Mouse (Mus musculus) embryonic facial prominence, embryonic 11.5 days (tissue): ENCODE data around the gene 5730596B20Rik. TPM values are rescaled to one million over a fixed set of nuclear protein-coding genes. Genes with fewer than 3 reads are reported as not detected.

Experiments
- ATAC-seq: fragments of 200-750 bp; cut with Nextera tagmentation; replicated peaks from 2 replicates; pipeline ENCODE4 v1.8.0; 2017; ENCODE audit warnings: low read depth; ENCODE audit not compliant: insufficient number of reproducible peaks, low FRiP score, low TSS enrichment
- DNase-seq: peaks from one replicate; pipeline ENCODE4 v3.0.0-alpha.2; 2015; ENCODE audit warnings: low spot score
- H3K27ac ChIP-seq: fragments of 300-500 bp; sonication (generic); replicated peaks from 2 replicates; pipeline ENCODE4 v1.5.1; 2014; ENCODE audit warnings: mild to moderate bottlenecking, low read depth, low read length, control low read depth
- H3K27me3 ChIP-seq: fragments of 300-500 bp; sonication (generic); 2 replicates; pipeline ENCODE4 v1.6.1; 2014; ENCODE audit warnings: mild to moderate bottlenecking, low read length, moderate library complexity, mixed read lengths; ENCODE audit not compliant: control insufficient read depth, insufficient read depth
- H3K36me3 ChIP-seq: fragments of 300-500 bp; sonication (generic); replicated peaks from 2 replicates; pipeline ENCODE4 v1.6.1; 2014; ENCODE audit warnings: low read depth, mild to moderate bottlenecking, low read length, moderate library complexity, mixed read lengths; ENCODE audit not compliant: control insufficient read depth, insufficient read depth
- H3K4me1 ChIP-seq: fragments of 300-500 bp; sonication (generic); 2 replicates; pipeline ENCODE4 v1.6.1; 2014; ENCODE audit warnings: low read length, mixed read lengths; ENCODE audit not compliant: control insufficient read depth, insufficient read depth
- H3K4me2 ChIP-seq: fragments of 300-500 bp; sonication (generic); 2 replicates; pipeline ENCODE4 v1.6.1; 2014; ENCODE audit warnings: low read depth, mild to moderate bottlenecking, control low read depth, low read length, moderate library complexity
- H3K4me3 ChIP-seq: fragments of 300-500 bp; sonication (generic); 2 replicates; pipeline ENCODE4 v1.5.1; 2014; ENCODE audit warnings: low read depth, low read length, control low read depth
- H3K9ac ChIP-seq: fragments of 300-500 bp; sonication (generic); replicated peaks from 2 replicates; pipeline ENCODE4 v1.6.1; 2014; ENCODE audit warnings: mild to moderate bottlenecking, control low read depth, low read length
- H3K9me3 ChIP-seq: fragments of 300-500 bp; sonication (generic); replicated peaks from 2 replicates; pipeline ENCODE4 v1.6.1; 2016; ENCODE audit warnings: mild to moderate bottlenecking, low read length, inconsistent platforms, mixed read lengths; ENCODE audit not compliant: control insufficient read depth
- WGBS: fragments of 180-500 bp; shearing (Covaris S2); extraction: QIAGEN DNeasy Blood & Tissue Kit; methylation state at CpG from one replicate; pipeline ENCODE4 v1.1.7; 2014; 5-methylcytosine and 5-hydroxymethylcytosine counted together
- polyA plus RNA-seq: library from polyadenylated mRNA; unstranded; fragments of >200 nt; fragmentation: Nextera tagmentation; extraction: Ambion mirVana; gene quantifications from 2 replicates; pipeline ENCODE4 v1.2.1, GENCODE M21; 2014

The 5730596B20Rik gene
- polyA plus RNA-seq, 1 experiment from 2014 or later = 0.13 TPM

GRCm38 (mm10) chr6:52204050-52204752, 26.9 kb downstream of the 5730596B20Rik start, which contains the start of gene Hoxa5:
TSS of gene Hoxa5 (minus strand) at chr6:52204587.
- Histone ChIP-seq H3K9me3 (no peaks in the 10 kb centered on the region), H3K4me2 (peak within 1 kb of the TSS; percentile 39), H3K27ac (no peak within 1 kb of the TSS), H3K4me1 (no peaks in the 10 kb centered on the region; the same call in 1 of the 2 replicates), H3K9ac (no peak within 1 kb of the TSS; the same call in 1 of the 2 replicates), H3K4me3 (peak within 1 kb of the TSS; percentile 19; the same call in 1 of the 2 replicates), H3K27me3 (peaks cover 95% of the 10 kb centered on the region), H3K36me3 (no peaks in the 10 kb centered on the region)
- under 1% methylated on average over 65 of the region's 65 CpGs for WGBS
- DNase-seq (peak; percentile 64), ATAC-seq (no peak)

- ATAC-seq (no peak), DNase-seq (no peak)
- Histone ChIP-seq H3K9ac (no peak overlapping the region), H3K4me3 (no peak overlapping the region), H3K9me3 (no peaks in the 10 kb centered on the region), H3K36me3 (no peaks in the 10 kb centered on the region), H3K4me2 (no peak overlapping the region), H3K27ac (no peak overlapping the region), H3K27me3 (peaks cover 95% of the 10 kb centered on the region), H3K4me1 (no peaks in the 10 kb centered on the region; the same call in 1 of the 2 replicates)
- WGBS = 5% methylated on average over 14 of the region's 14 CpGs
Measured at GRCm38 (mm10) chr6:52205221-52205620, 27.9 kb downstream of the 5730596B20Rik start.

GRCm38 (mm10) chr6:52205638-52206621, 28.6 kb downstream of the 5730596B20Rik start:
- Histone ChIP-seq H3K4me1 (no peaks in the 10 kb centered on the region; the same call in 1 of the 2 replicates), H3K9ac (no peak overlapping the region), H3K4me2 (no peak overlapping the region), H3K4me3 (no peak overlapping the region), H3K9me3 (no peaks in the 10 kb centered on the region), H3K36me3 (no peaks in the 10 kb centered on the region), H3K27ac (no peak overlapping the region), H3K27me3 (peaks cover 94% of the 10 kb centered on the region)
- DNase-seq = no peak
- WGBS = 1% methylated on average over 55 of the region's 55 CpGs
- ATAC-seq = no peak

- H3K27ac ChIP-seq = no peak overlapping the region
- H3K4me1 ChIP-seq = no peaks in the 10 kb centered on the region; the same call in 1 of the 2 replicates
- no peaks in the 10 kb centered on the region for H3K36me3 ChIP-seq
- DNase-seq (no peak), ATAC-seq (no peak)
- H3K9ac ChIP-seq = no peak overlapping the region
- WGBS = 3% methylated on average over 4 of the region's 4 CpGs
- H3K4me2 ChIP-seq = no peak overlapping the region
- no peaks in the 10 kb centered on the region for H3K9me3 ChIP-seq
- H3K4me3 ChIP-seq = no peak overlapping the region
- peaks cover 94% of the 10 kb centered on the region for H3K27me3 ChIP-seq
Measured at GRCm38 (mm10) chr6:52206882-52207683, 29.8 kb downstream of the 5730596B20Rik start.

- Histone ChIP-seq H3K27ac (no peak overlapping the region), H3K36me3 (no peaks in the 10 kb centered on the region), H3K9me3 (no peaks in the 10 kb centered on the region), H3K4me2 (no peak overlapping the region), H3K4me1 (no peaks in the 10 kb centered on the region; the same call in 1 of the 2 replicates), H3K9ac (no peak overlapping the region), H3K4me3 (no peak overlapping the region), H3K27me3 (peaks cover 96% of the 10 kb centered on the region)
- ATAC-seq (no peak), DNase-seq (no peak)
Measured at GRCm38 (mm10) chr6:52207684-52207976, 30.3 kb downstream of the 5730596B20Rik start.

- no peak for ATAC-seq
- no peak within 1 kb of the TSS for H3K4me2 ChIP-seq
- no peaks in the 10 kb centered on the region for H3K9me3 ChIP-seq
- no peaks in the 10 kb centered on the region; the same call in 1 of the 2 replicates for H3K4me1 ChIP-seq
- H3K9ac ChIP-seq = no peak within 1 kb of the TSS
- peaks cover 97% of the 10 kb centered on the region for H3K27me3 ChIP-seq
- WGBS = 2% methylated on average over 47 of the region's 47 CpGs
- no peaks in the 10 kb centered on the region for H3K36me3 ChIP-seq
- no peak for DNase-seq
- H3K27ac ChIP-seq = no peak within 1 kb of the TSS
- H3K4me3 ChIP-seq = no peak within 1 kb of the TSS
Measured at GRCm38 (mm10) chr6:52208072-52208867, 31.0 kb downstream of the 5730596B20Rik start, which contains the start of gene Hoxa6. TSS of gene Hoxa6 (minus strand) at chr6:52208722.
